Comparison of ENCODE assay signal across 18 mouse cellular contexts in genomic region chr2:144479421-144479820, GRCm38 (mm10). TPM values are rescaled to one million over a fixed set of nuclear protein-coding genes. Genes with fewer than 3 reads are reported as not detected.
A peak's percentile ranks its signal among the peaks of the same experiment; 100 is the strongest.
DNase-seq lines count a peak whose midpoint lies in the region; ATAC-seq and TF ChIP-seq lines count a peak whose summit lies in the region.
"Had no signal": no experiment of that assay in that cellular context is flagged by ENCODE, and none has a peak within 500 bp of the region (broad histone marks: within the 10 kb centered on the region; RNA-seq: fewer than 3 reads in every experiment).

No protein-coding gene starts in this region.

- H3K4me2 ChIP-seq in heart, embryonic 11.5 days: no peak overlapping the region
- no peak overlapping the region for H3K4me2 ChIP-seq in heart, postnatal 0 days (ENCODE audit: low read depth, low read length)
- H3K4me2 ChIP-seq: hindbrain, embryonic 13.5 days; liver, embryonic 11.5 days had no signal

- no peak for TF ChIP-seq EP300 in heart, postnatal 0 days (IDR thresholded peaks at IDR 0.05; ENCODE audit: low read depth)

- H3K9ac ChIP-seq in heart, embryonic 11.5 days (ENCODE audit: low read depth, low read length): no peak overlapping the region
- H3K9ac ChIP-seq in heart, postnatal 0 days (replicated peaks; ENCODE audit: low read depth, low read length): no peak overlapping the region
- H3K9ac ChIP-seq: forebrain, postnatal 0 days; hindbrain, embryonic 13.5 days had no signal

- no peak overlapping the region for H3K4me3 ChIP-seq in heart, embryonic 11.5 days (ENCODE audit: low read depth, low read length)
- H3K4me3 ChIP-seq in heart, postnatal 0 days (ENCODE audit: low read depth, low read length): no peak overlapping the region
- H3K4me3 ChIP-seq: hindbrain, embryonic 13.5 days; left cerebral cortex, adult 2 months; midbrain, embryonic 10.5 days; myocyte had no signal

- intact Hi-C loops in left cerebral cortex, postnatal 36 days (cut with DNase I): no loop called here

- no peak for TF ChIP-seq CTCF in heart, postnatal 0 days (IDR thresholded peaks at IDR 0.05; ENCODE audit: low read depth)

- no peaks in the 10 kb centered on the region for H3K36me3 ChIP-seq in heart, embryonic 11.5 days (ENCODE audit: control insufficient read depth, insufficient read depth, low read length)
- no peaks in the 10 kb centered on the region for H3K36me3 ChIP-seq in heart, postnatal 0 days (replicated peaks; ENCODE audit: control insufficient read depth, insufficient read depth, low read length)
- H3K36me3 ChIP-seq: midbrain, embryonic 10.5 days had no signal

- ATAC-seq in heart, embryonic 11.5 days (replicated peaks; ENCODE audit: insufficient number of reproducible peaks, low FRiP score, low TSS enrichment): no peak
- peak; percentile 11; the same call in 1 of the 2 replicates for ATAC-seq in heart, postnatal 0 days (ENCODE audit: insufficient read depth, low read depth)
- ATAC-seq: forebrain, postnatal 0 days; lung, postnatal 0 days had no signal

- no peaks in the 10 kb centered on the region for H3K27me3 ChIP-seq in heart, embryonic 11.5 days (ENCODE audit: control insufficient read depth, insufficient read depth, low read length)
- no peaks in the 10 kb centered on the region for H3K27me3 ChIP-seq in heart, postnatal 0 days (ENCODE audit: control insufficient read depth, insufficient read depth, low read length)
- H3K27me3 ChIP-seq: hindbrain, embryonic 13.5 days had no signal

- H3K9me3 ChIP-seq in heart, embryonic 11.5 days (replicated peaks; ENCODE audit: control insufficient read depth, low read length): no peaks in the 10 kb centered on the region
- H3K9me3 ChIP-seq in heart, postnatal 0 days (replicated peaks; ENCODE audit: control insufficient read depth, low read length): no peaks in the 10 kb centered on the region
- H3K9me3 ChIP-seq: hindbrain, embryonic 13.5 days; midbrain, embryonic 10.5 days had no signal

- 82% methylated on average over 2 of the region's 2 CpGs for WGBS in heart, embryonic 11.5 days (ENCODE audit: insufficient replicate concordance)
- 74% methylated on average over 2 of the region's 2 CpGs for WGBS in heart, postnatal 0 days

- no peak overlapping the region for H3K27ac ChIP-seq in heart, embryonic 11.5 days (ENCODE audit: low read depth, low read length)
- no peak overlapping the region for H3K27ac ChIP-seq in heart, postnatal 0 days (ENCODE audit: low read depth)
- H3K27ac ChIP-seq: hindbrain, embryonic 13.5 days; midbrain, embryonic 10.5 days had no signal

- peak; percentile 42 to 64 for DNase-seq in heart, adult 18-20 months
- DNase-seq in layer of hippocampus, adult 9-11 months: peak; percentile 68
- no peak for DNase-seq in layer of hippocampus, postnatal 10 days (ENCODE audit: low spot score in 2 of 2)
- DNase-seq in heart, postnatal 0 days (ENCODE audit: low spot score): no peak
- peak; percentile 46 to 53 for DNase-seq in left cerebral cortex, postnatal 36 days (ENCODE audit: low spot score in 2 of 2)
- no peak for DNase-seq in gastrocnemius, adult 18-20 months (ENCODE audit: low spot score)
- no peak for DNase-seq in cerebellum, postnatal 14 days
- DNase-seq: adrenal gland, adult 2 months; cerebellum, adult 9-10 months; forebrain, postnatal 0 days; kidney, adult 18-20 months had no signal

- H3K4me1 ChIP-seq in heart, embryonic 11.5 days (ENCODE audit: control insufficient read depth, insufficient read depth, low read length): no peaks in the 10 kb centered on the region
- H3K4me1 ChIP-seq in heart, postnatal 0 days (ENCODE audit: control insufficient read depth, insufficient read depth): no peaks in the 10 kb centered on the region
- H3K4me1 ChIP-seq: hindbrain, embryonic 13.5 days; midbrain, embryonic 10.5 days had no signal

RNA-seq across cellular contexts. Expression of gene Dzank1, which starts 47.8 kb away (rescaled TPM):
- under 1 TPM; 0.59 to 0.60 TPM for total RNA-seq in heart, adult 18-20 months (2021)
- polyA plus RNA-seq in heart, embryonic 11.5 days (2014; fragmentation: Nextera tagmentation; extraction: Ambion mirVana): 0.63 and 0.77 TPM in 2 replicates
- 100 to 1,000 TPM in 1 of 2 experiments, 10 to 100 TPM in 1; 84.7 to 116 TPM for total RNA-seq in layer of hippocampus, postnatal 10 days (2021)
- 0.50 TPM in 1 of 2 replicates, not detected in the other for total RNA-seq in heart, postnatal 0 days (2014; rRNA removed; ENCODE audit: low replicate concordance)
- polyA plus RNA-seq in heart, postnatal 0 days (2015; fragmentation: Nextera tagmentation; extraction: Ambion mirVana): 0.67 and 0.79 TPM in 2 replicates
- 100 to 1,000 TPM; 150 to 152 TPM for total RNA-seq in left cerebral cortex, postnatal 36 days (2021)
- under 1 TPM; 0.27 to 0.52 TPM for total RNA-seq in gastrocnemius, adult 18-20 months (2021)

RNA-seq across cellular contexts. Expression of gene Polr3f, which starts 48.1 kb away (rescaled TPM):
- 10 to 100 TPM; 10.8 to 11.3 TPM for total RNA-seq in heart, adult 18-20 months (2021)
- polyA plus RNA-seq in heart, embryonic 11.5 days (2014; fragmentation: Nextera tagmentation; extraction: Ambion mirVana): 20.8 and 21.3 TPM in 2 replicates
- total RNA-seq in layer of hippocampus, postnatal 10 days (2021): 10 to 100 TPM; 27.3 to 32.6 TPM
- 15.3 and 17.7 TPM in 2 replicates for total RNA-seq in heart, postnatal 0 days (2014; rRNA removed; ENCODE audit: low replicate concordance)
- polyA plus RNA-seq in heart, postnatal 0 days (2015; fragmentation: Nextera tagmentation; extraction: Ambion mirVana): 12.3 and 12.9 TPM in 2 replicates
- 10 to 100 TPM; 21.1 to 27.7 TPM for total RNA-seq in left cerebral cortex, postnatal 36 days (2021)
- 1 to 10 TPM; 9.1 to 9.5 TPM for total RNA-seq in gastrocnemius, adult 18-20 months (2021)

Comparison
In these comparisons a context has a peak if more than half of its experiments do, and no peak if none do; other contexts are left out.
1. DNase-seq: peak in heart, adult 18-20 months (2 of 2), layer of hippocampus, adult 9-11 months (single experiment) and left cerebral cortex, postnatal 36 days (2 of 2); none in layer of hippocampus, postnatal 10 days (0 of 2), heart, postnatal 0 days (single experiment), gastrocnemius, adult 18-20 months (single experiment) and cerebellum, postnatal 14 days (0 of 2).
2. RNA of gene Dzank1, which starts 47.8 kb away (total RNA-seq): 150 to 152 TPM in left cerebral cortex, postnatal 36 days and 84.7 to 116 TPM in layer of hippocampus, postnatal 10 days; 0.59 to 0.60 TPM in heart, adult 18-20 months, 0.27 to 0.52 TPM in gastrocnemius, adult 18-20 months and 0.50 TPM in heart, postnatal 0 days; every median in the first group is over 10 times any median in the second.